Comparison of ENCODE assay signal across 10 mouse cellular contexts in the genomic region with DNA sequence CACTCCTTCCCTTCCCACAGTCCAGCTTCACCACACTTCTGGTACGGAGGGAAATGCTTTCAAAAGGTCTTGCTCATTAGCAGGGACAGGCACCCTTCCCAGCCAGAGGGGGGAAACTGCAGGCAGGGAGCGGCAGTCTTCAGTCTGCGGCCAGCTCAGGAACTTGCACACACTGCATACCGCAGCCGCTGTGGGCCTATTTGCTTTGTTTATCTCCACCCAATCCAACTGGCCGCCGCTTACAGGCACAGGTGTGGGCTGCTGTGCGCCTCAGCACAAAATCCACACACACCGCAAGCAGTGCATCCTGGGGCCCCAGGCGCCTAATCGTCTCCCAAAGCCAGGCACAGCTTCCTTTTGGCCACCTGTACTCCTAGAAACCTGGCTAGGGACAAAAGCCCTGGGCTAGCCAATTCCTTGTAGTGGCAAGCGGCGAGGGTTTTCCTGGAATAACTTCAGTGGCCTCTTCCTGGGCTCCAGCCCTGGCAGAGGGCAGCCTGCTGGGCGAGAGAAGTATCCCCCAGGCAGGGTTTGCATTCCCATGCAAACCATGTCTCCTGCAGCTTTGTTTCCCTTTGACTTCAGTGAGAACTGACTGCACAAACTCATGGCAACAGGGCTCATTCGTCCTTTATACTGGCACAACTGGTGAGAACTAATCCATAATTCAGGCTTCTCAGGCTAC. TPM values are rescaled to one million over a fixed set of nuclear protein-coding genes. Genes with fewer than 3 reads are reported as not detected.
DNase-seq lines count a peak whose midpoint lies in the region; ATAC-seq and TF ChIP-seq lines count a peak whose summit lies in the region.
"Had no signal": no experiment of that assay in that cellular context is flagged by ENCODE, and none has a peak within 500 bp of the region (broad histone marks: within the 10 kb centered on the region; RNA-seq: fewer than 3 reads in every experiment).

No protein-coding gene starts in this region.

- no peaks in the 10 kb centered on the region for H3K36me3 ChIP-seq in heart, embryonic 10.5 days
- no peaks in the 10 kb centered on the region for H3K36me3 ChIP-seq in forebrain, postnatal 0 days (ENCODE audit: insufficient read depth)
- no peaks in the 10 kb centered on the region; the same call in 1 of the 2 replicates for H3K36me3 ChIP-seq in liver, embryonic 16.5 days (ENCODE audit: control insufficient read depth, insufficient read depth)
- no peaks in the 10 kb centered on the region for H3K36me3 ChIP-seq in neural tube, embryonic 13.5 days

- intact Hi-C loops in heart, postnatal 25 days (cut with DNase I) = no loop called here
- intact Hi-C loops in left cerebral cortex, postnatal 10 days (cut with DNase I) = no loop called here

- no peaks in the 10 kb centered on the region for H3K9me3 ChIP-seq in heart, embryonic 10.5 days
- no peaks in the 10 kb centered on the region for H3K9me3 ChIP-seq in forebrain, postnatal 0 days (ENCODE audit: low read length)
- H3K9me3 ChIP-seq in liver, embryonic 16.5 days (replicated peaks; ENCODE audit: control insufficient read depth, low read length) = no peaks in the 10 kb centered on the region
- no peaks in the 10 kb centered on the region for H3K9me3 ChIP-seq in neural tube, embryonic 13.5 days

- H3K4me2 ChIP-seq in forebrain, postnatal 0 days (ENCODE audit: low read depth) = no peak overlapping the region
- peak overlapping the region; percentile 44 for H3K4me2 ChIP-seq in liver, embryonic 16.5 days (ENCODE audit: low read depth, low read length)
- H3K4me2 ChIP-seq in neural tube, embryonic 13.5 days = peak overlapping the region; percentile 13; the same call in 1 of the 2 replicates

- ATAC-seq in forebrain, postnatal 0 days = peak; percentile 42; the same call in 1 of the 2 replicates
- peak; percentile 78 for ATAC-seq in liver, embryonic 16.5 days (ENCODE audit: low read depth)
- ATAC-seq in neural tube, embryonic 13.5 days (ENCODE audit: low read depth) = peak; percentile 63; the same call in 1 of the 2 replicates
- ATAC-seq in inflammation-experienced regulatory T-cells, adult 6 months = no peak

- 0 out of 2 replicates have a peak overlapping the region, but pooled peaks have one; percentile 16 for H3K27ac ChIP-seq in heart, embryonic 10.5 days
- H3K27ac ChIP-seq in forebrain, postnatal 0 days (ENCODE audit: low read depth, low read length) = no peak overlapping the region
- peak overlapping the region; percentile 72 for H3K27ac ChIP-seq in liver, embryonic 16.5 days (ENCODE audit: low read length)
- no peak overlapping the region for H3K27ac ChIP-seq in neural tube, embryonic 13.5 days (replicated peaks)

- no peak for TF ChIP-seq CTCF in forebrain, postnatal 0 days (IDR thresholded peaks at IDR 0.05; ENCODE audit: low read depth)

- peak overlapping the region; percentile 33; the same call in 1 of the 2 replicates for H3K4me3 ChIP-seq in heart, embryonic 10.5 days
- H3K4me3 ChIP-seq in forebrain, postnatal 0 days (ENCODE audit: low read depth, low read length) = no peak overlapping the region
- peak overlapping the region; percentile 51 for H3K4me3 ChIP-seq in liver, embryonic 16.5 days (ENCODE audit: low read depth, low read length)
- no peak overlapping the region for H3K4me3 ChIP-seq in neural tube, embryonic 13.5 days

- peaks cover 17% of the 10 kb centered on the region for H3K4me1 ChIP-seq in heart, embryonic 10.5 days
- no peaks in the 10 kb centered on the region for H3K4me1 ChIP-seq in forebrain, postnatal 0 days (ENCODE audit: insufficient read depth)
- peaks cover 17% of the 10 kb centered on the region for H3K4me1 ChIP-seq in liver, embryonic 16.5 days (ENCODE audit: control insufficient read depth, low read depth, low read length)
- H3K4me1 ChIP-seq in neural tube, embryonic 13.5 days (replicated peaks) = peaks cover 12% of the 10 kb centered on the region; the same call in 1 of the 2 replicates

- 12% methylated on average over 15 of the region's 15 CpGs for WGBS in heart, embryonic 10.5 days
- 9% methylated on average over 15 of the region's 15 CpGs for WGBS in forebrain, postnatal 0 days
- 25% methylated on average over 15 of the region's 15 CpGs for WGBS in liver, embryonic 16.5 days (ENCODE audit: insufficient replicate concordance)
- WGBS in neural tube, embryonic 13.5 days = 17% methylated on average over 15 of the region's 15 CpGs

- no peaks in the 10 kb centered on the region for H3K27me3 ChIP-seq in heart, embryonic 10.5 days (ENCODE audit: insufficient read depth, poor library complexity, severe bottlenecking)
- no peaks in the 10 kb centered on the region for H3K27me3 ChIP-seq in forebrain, postnatal 0 days (ENCODE audit: insufficient read depth, low read length)
- no peaks in the 10 kb centered on the region for H3K27me3 ChIP-seq in liver, embryonic 16.5 days (ENCODE audit: control insufficient read depth, insufficient read depth, low read depth, low read length)
- no peaks in the 10 kb centered on the region for H3K27me3 ChIP-seq in neural tube, embryonic 13.5 days

- no peak overlapping the region for H3K9ac ChIP-seq in forebrain, postnatal 0 days
- H3K9ac ChIP-seq in liver, embryonic 16.5 days (ENCODE audit: low read depth, low read length) = peak overlapping the region; percentile 54
- no peak overlapping the region for H3K9ac ChIP-seq in neural tube, embryonic 13.5 days

- DNase-seq in heart, embryonic 10.5 days (ENCODE audit: low spot score) = no peak
- no peak for DNase-seq in heart, postnatal 25 days (ENCODE audit: low spot score)
- no peak for DNase-seq in forebrain, postnatal 0 days
- DNase-seq in adrenal gland, postnatal 36 days = no peak
- DNase-seq in left cerebral cortex, postnatal 10 days (ENCODE audit: extremely low spot score in 1 of 2, low spot score in 2 of 2) = no peak
- DNase-seq: kidney, adult 9 months had no signal

RNA-seq across cellular contexts. Expression of gene Atp7b, which starts 20.5 kb away (rescaled TPM):
- polyA plus RNA-seq in heart, embryonic 10.5 days (2016; fragmentation: Nextera tagmentation; extraction: Ambion mirVana) = 3.4 and 3.8 TPM in 2 replicates
- total RNA-seq in heart, postnatal 25 days (2021) = under 1 TPM; 0.08 to 0.11 TPM
- total RNA-seq in forebrain, postnatal 0 days (2014; rRNA removed) = 2.4 and 3.6 TPM in 2 replicates
- 0.84 and 1.2 TPM in 2 replicates for polyA plus RNA-seq in forebrain, postnatal 0 days (2015; fragmentation: Nextera tagmentation; extraction: Ambion mirVana)
- 12.8 and 14.1 TPM in 2 replicates for polyA plus RNA-seq in liver, embryonic 16.5 days (2015; fragmentation: Nextera tagmentation; extraction: Ambion mirVana)
- 0.99 and 1.3 TPM in 2 replicates for polyA plus RNA-seq in neural tube, embryonic 13.5 days (2015; fragmentation: Nextera tagmentation; extraction: Ambion mirVana)
- polyA plus RNA-seq in inflammation-experienced regulatory T-cells, adult 6 months (2017; shearing (Covaris generic)) = under 1 TPM; 0.07 to 0.14 (median 0.13) TPM
- total RNA-seq in adrenal gland, postnatal 36 days (2021) = 1 to 10 TPM in 1 of 2 experiments, under 1 TPM in 1; 0.76 to 1.4 TPM
- 1 to 10 TPM; 2.6 to 3.1 TPM for total RNA-seq in left cerebral cortex, postnatal 10 days (2021)
- total RNA-seq: neutrophil, adult 5-6 weeks had no signal

RNA-seq across cellular contexts. Expression of gene Alg11, which starts 20.9 kb away (rescaled TPM):
- 20.3 and 34.6 TPM in 2 replicates for polyA plus RNA-seq in heart, embryonic 10.5 days (2016; fragmentation: Nextera tagmentation; extraction: Ambion mirVana)
- 1 to 10 TPM; 7.6 to 8.3 TPM for total RNA-seq in heart, postnatal 25 days (2021)
- 32.0 and 44.6 TPM in 2 replicates for total RNA-seq in forebrain, postnatal 0 days (2014; rRNA removed)
- 22.3 and 29.1 TPM in 2 replicates for polyA plus RNA-seq in forebrain, postnatal 0 days (2015; fragmentation: Nextera tagmentation; extraction: Ambion mirVana)
- 11.0 TPM in 2 replicates for polyA plus RNA-seq in liver, embryonic 16.5 days (2015; fragmentation: Nextera tagmentation; extraction: Ambion mirVana)
- polyA plus RNA-seq in neural tube, embryonic 13.5 days (2015; fragmentation: Nextera tagmentation; extraction: Ambion mirVana) = 38.0 and 41.3 TPM in 2 replicates
- 10 to 100 TPM; 20.0 to 28.1 (median 21.0) TPM for polyA plus RNA-seq in inflammation-experienced regulatory T-cells, adult 6 months (2017; shearing (Covaris generic))
- total RNA-seq in adrenal gland, postnatal 36 days (2021) = 10 to 100 TPM; 40.6 to 43.2 TPM
- 10 to 100 TPM; 27.1 to 30.1 TPM for total RNA-seq in left cerebral cortex, postnatal 10 days (2021)

Comparison
In these comparisons a context has a peak if more than half of its experiments do, and no peak if none do; other contexts are left out.
1. H3K27ac ChIP-seq: peak in heart, embryonic 10.5 days (single experiment) and liver, embryonic 16.5 days (single experiment); none in forebrain, postnatal 0 days (single experiment) and neural tube, embryonic 13.5 days (single experiment).
2. H3K4me3 ChIP-seq: peak in heart, embryonic 10.5 days (single experiment) and liver, embryonic 16.5 days (single experiment); none in forebrain, postnatal 0 days (single experiment) and neural tube, embryonic 13.5 days (single experiment).